Mouse (Mus musculus): ENCODE data around the gene Copg1.

GRCm38 (mm10) chr6:87882221-87882620 is 5.4 kb upstream of the Copg1 start:
- TF ChIP-seq POLR2A (IDR thresholded peaks at IDR 0.05; ENCODE audit: control insufficient read depth, extremely low read depth, insufficient read depth, low read length, poor library complexity) = no peak
- TF ChIP-seq CTCF (IDR thresholded peaks at IDR 0.05; ENCODE audit: borderline replicate concordance, control insufficient read depth, extremely low read depth, insufficient read depth, low read length, poor library complexity) = no peak
